Mouse (Mus musculus): Measurements from ENCODE around the gene Riok1. TPM values are rescaled to one million over a fixed set of nuclear protein-coding genes. Genes with fewer than 3 reads are reported as not detected.

Gene Riok1
- total RNA-seq, 2 experiments from 2014 or later = 20.4 to 24.3 TPM

DNA sequence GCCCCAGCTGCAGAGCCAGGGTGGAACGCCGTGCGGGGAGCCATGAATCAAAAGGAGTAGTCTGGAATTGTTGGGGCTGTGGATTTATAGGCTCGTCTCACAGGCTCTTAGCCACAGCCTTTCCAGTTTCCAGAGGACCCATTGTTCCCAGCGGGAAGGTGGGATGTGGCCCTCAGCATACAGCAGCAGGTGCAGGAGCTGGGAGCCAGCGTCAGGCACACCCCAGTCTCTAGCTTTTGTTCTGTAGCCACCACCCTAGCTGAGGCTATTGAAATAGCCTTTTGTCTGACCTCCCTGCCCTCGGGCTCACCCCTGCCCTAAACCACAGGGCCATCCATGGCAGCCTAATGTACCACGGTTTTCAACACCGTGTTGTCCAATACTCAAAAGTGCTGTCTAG lies 72.3 kb downstream of the Riok1 start:
- intact Hi-C loops (cut with DNase I) = no loop called here

More for the DNA sequence above, 72.3 kb downstream of the Riok1 start:
- DNase-seq (ENCODE audit: low spot score in 2 of 2) = no peak

Small RNA genes lying within 50 kb of the gene (microRNA-seq; reads per million reads assigned to microRNA genes)
- gene Gm27387 = 0 reads per million in 2 experiments

Other genes starting within 250 kb of the Riok1 start
- gene Ssr1, start 42.8 kb upstream of the Riok1 start, total RNA-seq (2021) = 10 to 100 TPM; 82.2 to 87.8 TPM
- 1 to 10 TPM; 3.3 to 3.4 TPM for gene Cage1, start 74 bp downstream of the Riok1 start, total RNA-seq (2021)
- gene Dsp, start 114.3 kb downstream of the Riok1 start, total RNA-seq (2021) = under 1 TPM; 0.57 to 0.72 TPM
- 10 to 100 TPM; 16.0 to 22.0 TPM for gene Snrnp48, start 167.9 kb downstream of the Riok1 start, total RNA-seq (2021)